Mouse (Mus musculus): ENCODE measurements around the gene Ago3.

Ago3 gene

DNA sequence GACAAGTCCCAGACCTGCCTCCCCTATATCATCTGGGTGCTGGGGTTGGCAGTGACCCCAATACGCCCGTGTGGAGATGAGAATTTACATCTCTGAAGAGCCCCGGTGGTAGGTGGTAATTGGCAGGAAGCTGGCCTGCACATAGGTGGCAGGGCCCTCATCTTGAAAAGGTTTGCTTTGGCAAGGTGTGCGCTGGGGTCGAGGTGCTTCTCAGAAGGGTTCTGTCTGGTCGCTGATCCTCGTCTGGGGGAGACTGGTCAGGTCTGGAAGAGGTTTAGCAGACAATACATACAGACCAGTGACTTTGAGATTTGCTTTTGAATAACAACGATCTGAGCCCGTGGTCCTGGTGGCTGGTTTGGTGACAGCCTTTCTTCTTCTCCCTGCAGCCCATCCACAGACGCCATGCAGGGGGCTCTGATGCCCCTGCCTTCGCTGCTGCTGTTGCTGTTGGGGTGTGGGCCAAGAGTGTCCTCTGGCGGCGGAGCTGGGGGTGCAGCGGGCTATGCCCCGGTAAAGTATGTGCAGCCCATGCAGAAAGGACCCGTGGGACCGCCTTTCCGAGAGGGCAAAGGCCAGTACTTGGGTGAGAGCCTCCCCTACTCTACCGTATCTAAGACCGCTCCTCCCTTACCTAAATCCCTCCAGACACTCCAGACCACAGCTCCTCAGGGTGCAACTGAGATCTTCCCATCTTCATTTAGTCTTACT is 120.0 kb downstream of the Ago3 start:
- no peak for DNase-seq

- no peak for DNase-seq
These were observed 122.5 kb downstream of the Ago3 start for GRCm38 (mm10) chr4:126306827-126307226.

DNA sequence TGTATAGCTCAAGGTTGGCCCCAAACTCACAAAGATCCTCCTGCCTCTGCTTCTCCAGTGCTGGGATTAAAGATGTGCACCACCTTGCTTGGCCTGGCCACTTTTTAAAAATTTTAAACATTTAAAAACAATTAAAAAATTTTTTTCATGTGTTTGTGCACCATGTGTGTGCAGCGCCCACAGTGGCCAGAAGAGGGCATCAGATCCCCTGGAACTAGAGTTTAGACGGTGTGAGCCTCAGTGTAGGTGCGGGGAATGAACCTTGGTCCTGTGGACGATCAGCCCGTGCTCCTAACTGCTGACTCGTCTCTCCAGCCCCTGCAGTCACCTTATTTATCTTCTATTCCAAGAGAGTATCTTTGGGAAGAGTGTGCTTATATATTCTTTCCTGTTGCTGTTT is 123.3 kb downstream of the Ago3 start:
- DNase-seq = no peak

DNA sequence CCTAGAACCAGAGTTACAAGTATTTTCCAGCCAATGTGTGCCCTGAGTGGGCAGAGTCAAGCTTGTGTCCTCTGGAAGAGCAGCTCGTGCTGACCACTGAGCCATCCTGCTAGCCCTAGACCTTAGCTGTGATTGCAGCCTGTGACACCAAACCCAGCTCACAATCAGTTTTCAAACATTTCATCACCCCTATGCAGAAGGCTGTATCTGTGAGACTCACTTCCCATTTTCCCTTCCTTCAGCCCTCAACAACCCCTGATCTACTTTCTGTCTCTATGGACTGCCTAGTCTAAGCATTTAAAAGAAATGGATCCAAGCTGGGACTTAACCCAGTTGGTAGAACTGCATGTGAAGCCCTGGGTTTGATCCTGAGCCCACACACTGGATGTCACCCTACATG is 123.9 kb downstream of the Ago3 start:
- DNase-seq = no peak

DNA sequence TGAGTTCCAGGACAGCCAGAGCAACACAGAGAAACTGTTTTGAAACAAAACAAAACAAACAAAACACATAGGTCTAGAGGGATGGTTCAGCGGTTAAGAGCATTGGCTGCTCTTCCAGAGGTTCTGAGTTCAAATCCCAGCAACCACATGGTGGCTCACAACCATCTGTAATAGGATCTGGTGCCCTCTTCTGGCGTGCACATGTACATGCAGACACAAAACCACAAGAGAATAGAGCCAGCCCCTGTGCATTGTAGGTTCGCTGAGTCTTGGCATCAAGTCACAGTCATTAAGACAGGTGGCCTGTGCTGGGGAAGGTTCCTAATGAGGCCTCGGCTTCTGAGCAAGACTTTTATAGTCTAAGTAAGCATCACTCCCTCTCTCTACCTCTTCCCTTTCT is 125.5 kb downstream of the Ago3 start:
- DNase-seq = no peak

DNA sequence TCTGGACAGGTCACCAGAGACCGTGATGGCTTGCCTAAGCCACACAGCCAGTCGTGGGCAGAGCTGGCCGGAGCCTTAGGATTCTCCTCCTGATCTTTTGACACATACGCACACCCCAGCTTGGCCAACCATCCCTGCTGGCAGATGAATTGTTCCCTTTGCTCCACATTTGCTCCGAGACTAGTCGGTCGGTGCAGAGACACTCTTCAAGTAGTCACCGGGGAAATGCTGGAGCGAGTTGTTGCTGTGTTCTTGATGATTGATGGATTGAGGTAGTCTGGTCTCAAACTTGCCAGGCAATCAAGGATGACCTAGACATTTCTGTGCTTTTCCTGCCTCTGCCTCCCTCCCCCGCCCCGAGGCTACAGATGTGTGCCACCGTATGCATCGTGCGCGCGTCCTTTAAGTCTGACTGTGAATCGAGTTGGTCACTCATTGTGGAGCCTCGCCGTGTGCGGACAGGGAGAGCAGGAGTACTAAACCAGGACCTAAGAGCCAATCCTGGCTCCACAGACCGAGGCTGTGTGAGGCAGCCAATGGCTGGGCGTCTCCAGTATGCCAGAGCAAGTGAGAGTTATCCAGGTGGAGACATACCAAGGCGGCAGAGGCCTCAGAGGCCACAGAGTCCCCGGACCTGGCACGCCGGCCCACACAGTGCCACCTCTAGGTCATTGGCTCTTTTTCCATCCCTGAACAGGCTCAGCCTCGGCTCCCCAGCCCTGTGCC is 127.6 kb downstream of the Ago3 start:
- no peak for DNase-seq

DNA sequence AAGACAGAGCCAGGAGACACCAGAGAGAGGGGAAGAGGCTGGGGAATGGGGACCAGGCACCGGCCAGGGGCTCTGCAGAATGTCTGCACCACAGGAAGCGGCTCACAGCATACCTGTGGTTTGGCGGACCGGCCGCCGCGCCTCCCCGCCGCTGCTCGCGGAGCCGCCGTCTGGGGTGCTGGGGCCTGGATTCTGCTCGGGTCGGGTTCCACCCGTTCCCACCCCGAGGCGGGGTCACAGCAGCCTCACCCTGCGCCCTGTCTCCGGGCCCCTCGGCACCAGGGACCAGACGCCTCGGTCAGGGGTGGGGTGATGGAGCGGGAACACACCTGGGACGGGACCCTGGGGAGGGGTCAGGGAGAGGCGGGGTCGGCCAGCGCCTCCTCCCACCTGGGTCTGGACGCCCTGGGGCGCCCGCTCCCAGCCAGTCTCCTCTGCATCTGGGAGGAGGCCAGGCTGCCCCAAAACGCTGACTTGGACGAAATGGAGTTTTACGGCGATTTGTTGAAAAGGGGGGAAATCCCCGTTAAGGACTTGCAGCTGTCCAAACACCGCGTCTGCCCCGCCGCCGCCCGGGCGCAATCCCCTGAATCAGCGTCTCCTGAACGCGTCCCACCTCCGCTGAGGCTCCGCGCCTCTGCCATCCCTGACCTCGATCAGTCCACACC is 128.3 kb downstream of the Ago3 start:
- no peak for DNase-seq

GRCm38 (mm10) chr4:126296617-126297101 is 132.7 kb downstream of the Ago3 start:
- DNase-seq = peak; percentile 67

- DNase-seq = no peak
These were observed 133.4 kb downstream of the Ago3 start for GRCm38 (mm10) chr4:126295937-126296336.

GRCm38 (mm10) chr4:126295152-126295551 is 134.2 kb downstream of the Ago3 start:
- DNase-seq = no peak

- no peak for DNase-seq
These were observed 138.2 kb downstream of the Ago3 start for GRCm38 (mm10) chr4:126291196-126291595.

- DNase-seq = no peak
These were observed 139.0 kb downstream of the Ago3 start for GRCm38 (mm10) chr4:126290314-126290713.

DNA sequence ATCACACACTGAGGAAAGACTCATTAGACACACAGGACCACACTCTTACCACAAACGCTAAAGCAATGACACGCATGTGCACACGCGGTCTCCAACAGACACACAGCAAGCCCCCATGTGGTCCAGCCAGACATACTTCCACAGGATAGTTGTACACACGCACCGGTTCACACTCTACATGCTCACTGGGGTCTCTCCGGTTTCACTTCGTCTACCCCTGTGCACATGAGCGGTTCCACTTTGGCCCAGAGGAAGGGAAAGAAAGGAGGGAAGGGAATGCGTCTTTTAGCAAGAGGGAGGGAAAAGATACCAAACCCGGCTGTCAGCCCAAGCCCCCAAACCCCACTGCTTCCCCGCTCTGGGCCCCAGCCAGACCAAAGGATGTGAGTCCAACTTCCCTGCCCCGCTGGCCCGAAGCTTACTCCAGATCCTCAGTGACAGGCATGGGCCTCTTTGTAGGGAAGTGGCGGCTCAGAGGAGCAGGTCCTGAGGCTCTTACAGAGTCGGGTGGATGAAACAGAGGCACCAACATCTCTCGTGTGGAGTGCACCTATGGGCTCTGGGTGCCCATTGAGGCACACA is 141.2 kb downstream of the Ago3 start:
- no peak for DNase-seq

GRCm38 (mm10) chr4:126287302-126287995 is 141.9 kb downstream of the Ago3 start:
- DNase-seq = no peak

GRCm38 (mm10) chr4:126286492-126286891 is 142.9 kb downstream of the Ago3 start, which contains the start of gene Col8a2:
Gene Col8a2, plus strand, starts transcription at chr4:126286793.
- peak; percentile 25 for DNase-seq

DNA sequence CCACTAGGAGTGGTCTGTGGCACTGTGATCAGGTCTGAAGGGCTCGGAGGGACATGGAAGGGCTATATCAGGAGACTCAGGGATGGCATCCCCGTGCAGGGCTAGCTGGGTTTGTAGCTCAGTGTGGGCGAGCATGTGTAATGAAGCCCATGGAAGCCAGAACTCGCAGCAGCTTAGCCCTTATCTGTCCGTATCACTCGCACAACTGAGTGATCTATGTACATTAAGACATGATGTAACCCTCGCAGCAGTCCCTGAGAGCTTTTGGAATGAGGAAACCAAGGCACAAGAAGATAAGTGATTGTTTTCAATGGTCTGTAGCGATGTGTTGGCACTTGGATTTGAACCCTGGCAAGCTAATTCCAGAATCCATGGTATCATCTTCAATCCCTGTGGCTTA is 145.8 kb downstream of the Ago3 start:
- DNase-seq = no peak

- DNase-seq = no peak
These were observed 147.7 kb downstream of the Ago3 start for GRCm38 (mm10) chr4:126281706-126282105.

Measured in kidney, adult 18-20 months (tissue).